Comparison of ENCODE assay signal across 21 mouse cellular contexts in genomic region chr9:70832231-70832630, GRCm38 (mm10).
DNase-seq lines count a peak whose midpoint lies in the region; ATAC-seq and TF ChIP-seq lines count a peak whose summit lies in the region.
"Had no signal": no experiment of that assay in that cellular context is flagged by ENCODE, and none has a peak within 500 bp of the region (broad histone marks: within the 10 kb centered on the region; RNA-seq: fewer than 3 reads in every experiment).

No protein-coding gene starts in this region.

- no peaks in the 10 kb centered on the region for H3K27me3 ChIP-seq in liver, embryonic 12.5 days (replicated peaks)
- no peaks in the 10 kb centered on the region for H3K27me3 ChIP-seq in stomach, embryonic 16.5 days (ENCODE audit: control insufficient read depth, insufficient read depth, low read length)
- no peaks in the 10 kb centered on the region for H3K27me3 ChIP-seq in stomach, postnatal 0 days (ENCODE audit: control insufficient read depth, insufficient read depth, low read length)
- H3K27me3 ChIP-seq in liver, embryonic 15.5 days: no peaks in the 10 kb centered on the region
- H3K27me3 ChIP-seq: forebrain, embryonic 13.5 days; hindbrain, embryonic 12.5 days; hindbrain, embryonic 15.5 days had no signal

- DNase-seq in liver: no peak
- DNase-seq in stomach, postnatal 0 days (ENCODE audit: low spot score): no peak
- DNase-seq in lung, postnatal 14 days: no peak
- DNase-seq in c-Kit-positive CD71-positive TER-119-positive erythroid progenitor cells, embryonic 14.5 days (ENCODE audit: low spot score): no peak
- DNase-seq: adrenal gland, adult 8-10 months; adrenal gland, postnatal 25 days; cerebellum, adult 18-20 months; cerebellum, adult 9-10 months; cerebellum, postnatal 14 days; forebrain, postnatal 0 days; gastrocnemius, postnatal 25 days; heart, postnatal 10 days had no signal

- H3K9ac ChIP-seq in liver, embryonic 12.5 days: no peak overlapping the region
- H3K9ac ChIP-seq in stomach, embryonic 16.5 days (ENCODE audit: low read length): no peak overlapping the region
- no peak overlapping the region for H3K9ac ChIP-seq in stomach, postnatal 0 days (ENCODE audit: low read length)
- H3K9ac ChIP-seq in liver, embryonic 15.5 days: no peak overlapping the region
- H3K9ac ChIP-seq: forebrain, embryonic 13.5 days; forebrain, postnatal 0 days; hindbrain, embryonic 12.5 days; hindbrain, embryonic 15.5 days had no signal

- TF ChIP-seq CTCF in stomach, postnatal 0 days (IDR thresholded peaks at IDR 0.05; ENCODE audit: low read depth): no peak

- H3K9me3 ChIP-seq in liver, embryonic 12.5 days (replicated peaks): no peaks in the 10 kb centered on the region
- no peaks in the 10 kb centered on the region for H3K9me3 ChIP-seq in stomach, embryonic 16.5 days (replicated peaks; ENCODE audit: control insufficient read depth, low read length)
- H3K9me3 ChIP-seq in stomach, postnatal 0 days (ENCODE audit: control insufficient read depth, low read length): no peaks in the 10 kb centered on the region
- H3K9me3 ChIP-seq in liver, embryonic 15.5 days (replicated peaks): no peaks in the 10 kb centered on the region
- H3K9me3 ChIP-seq: forebrain, embryonic 10.5 days; forebrain, embryonic 13.5 days; hindbrain, embryonic 12.5 days; hindbrain, embryonic 15.5 days had no signal

- H3K4me3 ChIP-seq in liver, embryonic 12.5 days: no peak overlapping the region
- H3K4me3 ChIP-seq in stomach, embryonic 16.5 days (replicated peaks; ENCODE audit: low read length): no peak overlapping the region
- H3K4me3 ChIP-seq in stomach, postnatal 0 days (ENCODE audit: low read depth, low read length): no peak overlapping the region
- H3K4me3 ChIP-seq in liver, embryonic 15.5 days (replicated peaks): no peak overlapping the region
- H3K4me3 ChIP-seq: forebrain, embryonic 10.5 days; forebrain, embryonic 13.5 days; hindbrain, embryonic 12.5 days; hindbrain, embryonic 15.5 days had no signal

- ATAC-seq in liver, embryonic 12.5 days: no peak
- ATAC-seq in stomach, embryonic 16.5 days (ENCODE audit: insufficient read depth, low FRiP score): no peak
- ATAC-seq in stomach, postnatal 0 days (ENCODE audit: low FRiP score, low TSS enrichment): no peak
- ATAC-seq in liver, embryonic 15.5 days (ENCODE audit: insufficient read depth): no peak
- ATAC-seq: activated CD4-positive, CD25-positive, alpha-beta regulatory T cell, adult 4 months; forebrain, embryonic 13.5 days; forebrain, postnatal 0 days had no signal

- TF ChIP-seq EP300 in stomach, postnatal 0 days (optimal IDR thresholded peaks at IDR 0.05): no peak

- H3K4me1 ChIP-seq in liver, embryonic 12.5 days: peaks cover 83% of the 10 kb centered on the region
- peaks cover 13% of the 10 kb centered on the region for H3K4me1 ChIP-seq in stomach, embryonic 16.5 days (ENCODE audit: control insufficient read depth, insufficient read depth, low read length)
- H3K4me1 ChIP-seq in stomach, postnatal 0 days (replicated peaks; ENCODE audit: control insufficient read depth, insufficient read depth): no peaks in the 10 kb centered on the region; the same call in 1 of the 2 replicates
- H3K4me1 ChIP-seq in liver, embryonic 15.5 days (replicated peaks): peaks cover 81% of the 10 kb centered on the region
- H3K4me1 ChIP-seq: forebrain, embryonic 13.5 days; hindbrain, embryonic 12.5 days; hindbrain, embryonic 15.5 days had no signal

- H3K36me3 ChIP-seq in liver, embryonic 12.5 days: no peaks in the 10 kb centered on the region
- H3K36me3 ChIP-seq in stomach, embryonic 16.5 days (ENCODE audit: control insufficient read depth, insufficient read depth, low read length): no peaks in the 10 kb centered on the region
- H3K36me3 ChIP-seq in stomach, postnatal 0 days (ENCODE audit: control insufficient read depth, insufficient read depth, low read length): no peaks in the 10 kb centered on the region
- no peaks in the 10 kb centered on the region for H3K36me3 ChIP-seq in liver, embryonic 15.5 days (replicated peaks)
- H3K36me3 ChIP-seq: forebrain, embryonic 10.5 days; hindbrain, embryonic 12.5 days; hindbrain, embryonic 15.5 days had no signal

- WGBS in liver, embryonic 12.5 days (ENCODE audit: insufficient replicate concordance): 72% methylated on average over 7 of the region's 7 CpGs
- WGBS in stomach, embryonic 16.5 days: 76% methylated on average over 7 of the region's 7 CpGs
- 70% methylated on average over 7 of the region's 7 CpGs for WGBS in stomach, postnatal 0 days
- 66% methylated on average over 7 of the region's 7 CpGs for WGBS in liver, embryonic 15.5 days (ENCODE audit: insufficient replicate concordance)

- H3K27ac ChIP-seq in liver, embryonic 12.5 days: peak overlapping the region; percentile 100; the same call in 1 of the 2 replicates
- peak overlapping the region; percentile 21; the same call in 1 of the 2 replicates for H3K27ac ChIP-seq in stomach, embryonic 16.5 days (ENCODE audit: low read length)
- H3K27ac ChIP-seq in stomach, postnatal 0 days (replicated peaks): no peak overlapping the region; the same call in 1 of the 2 replicates
- H3K27ac ChIP-seq in liver, embryonic 15.5 days (replicated peaks): peak overlapping the region; percentile 100
- H3K27ac ChIP-seq: forebrain, embryonic 10.5 days; forebrain, embryonic 13.5 days; hindbrain, embryonic 12.5 days; hindbrain, embryonic 15.5 days had no signal

- no peak overlapping the region for H3K4me2 ChIP-seq in liver, embryonic 12.5 days
- no peak overlapping the region for H3K4me2 ChIP-seq in stomach, embryonic 16.5 days (ENCODE audit: low read depth, low read length)
- H3K4me2 ChIP-seq in stomach, postnatal 0 days (replicated peaks; ENCODE audit: low read depth): no peak overlapping the region
- no peak overlapping the region for H3K4me2 ChIP-seq in liver, embryonic 15.5 days
- H3K4me2 ChIP-seq: forebrain, embryonic 13.5 days; heart, embryonic 11.5 days; hindbrain, embryonic 12.5 days; hindbrain, embryonic 15.5 days had no signal
